Mouse (Mus musculus): ENCODE data around the gene F12. TPM values are rescaled to one million over a fixed set of nuclear protein-coding genes. Genes with fewer than 3 reads are reported as not detected.

F12 gene
- total and polyA plus RNA-seq, 3 experiments: not detected

- TF ChIP-seq E2F4 (IDR thresholded peaks at IDR 0.05; ENCODE audit: borderline replicate concordance, low read depth, low read length): no peak
- no peak for TF ChIP-seq POLR2AphosphoS2 (IDR thresholded peaks at IDR 0.05; ENCODE audit: low read length)
- no peak for TF ChIP-seq BHLHE40 (IDR thresholded peaks at IDR 0.05; ENCODE audit: borderline replicate concordance, low read depth, low read length)
- no peaks in the 10 kb centered on the region for H3K27me3 ChIP-seq (ENCODE audit: control insufficient read depth in 1 of 2, insufficient read depth in 2 of 2, low read length in 2 of 2)
- H3K27ac ChIP-seq (ENCODE audit: control insufficient read depth, low read depth, low read length): no peak overlapping the region
- no peaks in the 10 kb centered on the region for H3K79me2 ChIP-seq (ENCODE audit: control insufficient read depth, insufficient read depth, low read length, poor library complexity)
- DNase-seq (ENCODE audit: low read depth, low spot score): no peak
- no peaks in the 10 kb centered on the region for H3K9me3 ChIP-seq (replicated peaks; ENCODE audit: insufficient read depth, low read length)
- H3K9ac ChIP-seq (ENCODE audit: control insufficient read depth, low read depth, low read length, poor library complexity, severe bottlenecking): no peak overlapping the region
- H3K36me3 ChIP-seq (ENCODE audit: control insufficient read depth in 1 of 2, insufficient read depth in 2 of 2, low read length in 2 of 2): peaks cover 0 to 7% of the 10 kb centered on the region in 2 experiments; a peak in 2 of 4 replicates
- peaks cover 0 to 13% of the 10 kb centered on the region in 2 experiments; a peak in 2 of 4 replicates for H3K4me1 ChIP-seq (ENCODE audit: control insufficient read depth in 1 of 2, insufficient read depth in 2 of 2, low read length in 2 of 2)
- H3K4me3 ChIP-seq (ENCODE audit: control insufficient read depth in 1 of 2, insufficient read depth in 1 of 2, low read depth in 2 of 2, low read length in 2 of 2): no peak overlapping the region
Measured at GRCm38 (mm10) chr13:55408546-55409120, 18.0 kb downstream of the F12 start.

GRCm38 (mm10) chr13:55407341-55407740 is 19.3 kb downstream of the F12 start:
- Histone ChIP-seq H3K27ac (ENCODE audit: control insufficient read depth, low read depth, low read length) (no peak overlapping the region), H3K4me1 (ENCODE audit: control insufficient read depth in 1 of 2, insufficient read depth in 2 of 2, low read length in 2 of 2) (0 out of 4 replicates have a peak, but pooled peaks cover 0 to 3% of the 10 kb centered on the region in 2 experiments), H3K4me3 (ENCODE audit: control insufficient read depth in 1 of 2, insufficient read depth in 1 of 2, low read depth in 2 of 2, low read length in 2 of 2) (no peak overlapping the region), H3K9ac (ENCODE audit: control insufficient read depth, low read depth, low read length, poor library complexity, severe bottlenecking) (no peak overlapping the region), H3K27me3 (ENCODE audit: control insufficient read depth in 1 of 2, insufficient read depth in 2 of 2, low read length in 2 of 2) (no peaks in the 10 kb centered on the region), H3K79me2 (ENCODE audit: control insufficient read depth, insufficient read depth, low read length, poor library complexity) (no peaks in the 10 kb centered on the region), H3K9me3 (replicated peaks; ENCODE audit: insufficient read depth, low read length) (no peaks in the 10 kb centered on the region), H3K36me3 (ENCODE audit: control insufficient read depth in 1 of 2, insufficient read depth in 2 of 2, low read length in 2 of 2) (no peaks in the 10 kb centered on the region; a peak in 1 of 4 replicates)
- TF ChIP-seq ZNF384 (IDR thresholded peaks at IDR 0.05; ENCODE audit: low read depth, low read length): no peak
- no peak for TF ChIP-seq POLR2AphosphoS5 (IDR thresholded peaks at IDR 0.05; ENCODE audit: borderline replicate concordance, low read depth, low read length)
- TF ChIP-seq TAL1 (IDR thresholded peaks at IDR 0.05; ENCODE audit: low read length): no peak
- no peak for TF ChIP-seq POLR2AphosphoS2 (IDR thresholded peaks at IDR 0.05; ENCODE audit: low read length)
- no peak for TF ChIP-seq NRF1 (IDR thresholded peaks at IDR 0.05; ENCODE audit: insufficient read depth, low read depth, low read length, poor library complexity, severe bottlenecking)
- no peak for TF ChIP-seq RCOR1 (IDR thresholded peaks at IDR 0.05; ENCODE audit: low read depth, low read length)
- no peak for TF ChIP-seq E2F4 (IDR thresholded peaks at IDR 0.05; ENCODE audit: borderline replicate concordance, low read depth, low read length)
- no peak for TF ChIP-seq CHD1 (IDR thresholded peaks at IDR 0.05; ENCODE audit: low read depth, low read length)
- no peak for TF ChIP-seq USF1 (IDR thresholded peaks at IDR 0.05; ENCODE audit: low read depth, low read length)
- TF ChIP-seq MEF2A (IDR thresholded peaks at IDR 0.05; ENCODE audit: extremely low read depth, insufficient replicate concordance, low read depth, low read length, poor library complexity, severe bottlenecking): no peak
- no peak for TF ChIP-seq CHD2 (IDR thresholded peaks at IDR 0.05; ENCODE audit: low read length)
- no peak for DNase-seq (ENCODE audit: low read depth, low spot score)

Data from MEL (cell line).